Mouse (Mus musculus) myocyte (in vitro differentiated cells): ENCODE results near the gene Pycr2. TPM values are rescaled to one million over a fixed set of nuclear protein-coding genes. Genes with fewer than 3 reads are reported as not detected.
A peak's percentile ranks its signal among the peaks of the same experiment; 100 is the strongest.

Experiments
- H3K27me3 ChIP-seq: one replicate; pipeline ENCODE4 v1.6.1; 2011; ENCODE audit not compliant: control insufficient read depth, insufficient read depth, insufficient read length
- H3K36me3 ChIP-seq: one replicate; pipeline ENCODE4 v1.6.1; 2011; ENCODE audit not compliant: control insufficient read depth, insufficient read depth
- H3K4me2 ChIP-seq: one replicate; pipeline ENCODE4 v1.6.1; 2011; ENCODE audit warnings: low read depth, control low read depth
- H3K4me3 ChIP-seq: one replicate; pipeline ENCODE4 v1.5.1; 2011; ENCODE audit warnings: mild to moderate bottlenecking, control low read depth, moderate library complexity
- H3K79me2 ChIP-seq: one replicate; pipeline ENCODE4 v1.6.1; 2011; ENCODE audit not compliant: control insufficient read depth, insufficient read depth
- H3ac ChIP-seq: one replicate; pipeline ENCODE4 v1.6.1; 2011; ENCODE audit not compliant: control insufficient read depth, insufficient read length
- CEBPB ChIP-seq: IDR thresholded peaks from 2 replicates; pipeline ENCODE4 v1.6.1; 2011; ENCODE audit warnings: mild to moderate bottlenecking, moderate library complexity; ENCODE audit not compliant: poor library complexity, insufficient read depth, severe bottlenecking
- E2F4 ChIP-seq: IDR thresholded peaks from one replicate; pipeline ENCODE4 v1.6.1; 2011; ENCODE audit warnings: mild to moderate bottlenecking, control low read depth, moderate library complexity; ENCODE audit not compliant: insufficient read depth
- MAX ChIP-seq: IDR thresholded peaks from one replicate; pipeline ENCODE4 v1.6.1; 2011; ENCODE audit warnings: low read depth, mild to moderate bottlenecking, control low read depth
- MYOD1 ChIP-seq, 3 experiments: IDR thresholded peaks; one replicate each; pipeline ENCODE4 v1.6.1; 2011; ENCODE audit warnings: control low read depth in 2 of 3, low read depth in 2 of 3, mild to moderate bottlenecking in 2 of 3, moderate library complexity in 1 of 3; ENCODE audit not compliant: insufficient read length in 2 of 3, control insufficient read depth in 1 of 3
- MYOG ChIP-seq, 3 experiments: IDR thresholded peaks; one replicate each; pipeline ENCODE4 v1.6.1; 2011; ENCODE audit warnings: control low read depth in 2 of 3, low read depth in 2 of 3, mild to moderate bottlenecking in 2 of 3; ENCODE audit not compliant: insufficient read length in 2 of 3, control insufficient read depth in 1 of 3, insufficient read depth in 1 of 3
- POLR2A ChIP-seq: IDR thresholded peaks from one replicate; pipeline ENCODE4 v1.6.1; 2011; ENCODE audit warnings: low read depth, mild to moderate bottlenecking, control low read depth, moderate library complexity; ENCODE audit not compliant: insufficient read length
- POLR2AphosphoS2 ChIP-seq: IDR thresholded peaks from one replicate; pipeline ENCODE4 v1.6.1; 2011; ENCODE audit warnings: low read depth, control low read depth; ENCODE audit not compliant: insufficient read length
- REST ChIP-seq: IDR thresholded peaks from one replicate; pipeline ENCODE4 v1.6.1; 2011; ENCODE audit warnings: mild to moderate bottlenecking, control low read depth, moderate library complexity; ENCODE audit not compliant: insufficient read depth, insufficient read length
- SRF ChIP-seq: IDR thresholded peaks from one replicate; pipeline ENCODE4 v1.6.1; 2011; ENCODE audit warnings: low read depth; ENCODE audit not compliant: control insufficient read depth, insufficient read length
- TCF12 ChIP-seq: IDR thresholded peaks from one replicate; pipeline ENCODE4 v1.6.1; 2011; ENCODE audit warnings: mild to moderate bottlenecking, control low read depth; ENCODE audit not compliant: poor library complexity, insufficient read depth, severe bottlenecking
- TCF3 ChIP-seq: IDR thresholded peaks from one replicate; pipeline ENCODE4 v1.6.1; 2011; ENCODE audit warnings: low read depth, control low read depth; ENCODE audit not compliant: insufficient read length
- USF1 ChIP-seq: IDR thresholded peaks from one replicate; pipeline ENCODE4 v1.6.1; 2011; ENCODE audit warnings: low read depth, mild to moderate bottlenecking, control low read depth, moderate library complexity
- polyA plus RNA-seq: library from polyadenylated mRNA; unstranded; fragments of >200 nt; fragmentation: generic; extraction: Trizol; gene quantifications from one replicate; pipeline ENCODE4 v1.2.1, GENCODE M21; 2012; ENCODE audit warnings: missing spikeins

Gene Pycr2
- polyA plus RNA-seq, 1 experiment, result 52.6 TPM

GRCm38 (mm10) chr1:180877466-180877865 is 26.6 kb upstream of the Pycr2 start:
- no peak for TF ChIP-seq CEBPB
- no peak for TF ChIP-seq TCF3
- no peak for TF ChIP-seq MYOG (IDR thresholded peaks at IDR 0.05; ENCODE audit: control insufficient read depth in 1 of 3, insufficient read depth in 1 of 3, insufficient read length in 2 of 3, low read depth in 2 of 3)
- no peak for TF ChIP-seq SRF
- no peak for TF ChIP-seq POLR2AphosphoS2
- no peak for TF ChIP-seq TCF12
- no peak for TF ChIP-seq MAX
- no peak for TF ChIP-seq POLR2A
- no peak for TF ChIP-seq USF1
- TF ChIP-seq MYOD1 (IDR thresholded peaks at IDR 0.05; ENCODE audit: control insufficient read depth in 1 of 3, insufficient read length in 2 of 3, low read depth in 2 of 3), result no peak
- TF ChIP-seq E2F4, result no peak
- no peak for TF ChIP-seq REST
- Histone ChIP-seq H3K36me3 (no peaks in the 10 kb centered on the region), H3K79me2 (no peaks in the 10 kb centered on the region), H3K4me2 (no peak overlapping the region), H3K4me3 (no peak overlapping the region), H3ac (no peak overlapping the region), H3K27me3 (peaks cover 23% of the 10 kb centered on the region)

GRCm38 (mm10) chr1:180881768-180882167 is 22.3 kb upstream of the Pycr2 start:
- H3ac ChIP-seq, result no peak overlapping the region
- no peaks in the 10 kb centered on the region for H3K36me3 ChIP-seq
- no peaks in the 10 kb centered on the region for H3K79me2 ChIP-seq
- no peak overlapping the region for H3K4me3 ChIP-seq
- TF ChIP-seq TCF12, result no peak
- no peak for TF ChIP-seq CEBPB
- no peak for TF ChIP-seq MYOD1 (IDR thresholded peaks at IDR 0.05; ENCODE audit: control insufficient read depth in 1 of 3, insufficient read length in 2 of 3, low read depth in 2 of 3)
- TF ChIP-seq USF1, result no peak
- TF ChIP-seq SRF, result no peak
- TF ChIP-seq E2F4, result no peak
- TF ChIP-seq TCF3, result no peak
- no peak overlapping the region for H3K4me2 ChIP-seq
- peaks cover 23% of the 10 kb centered on the region for H3K27me3 ChIP-seq

DNA sequence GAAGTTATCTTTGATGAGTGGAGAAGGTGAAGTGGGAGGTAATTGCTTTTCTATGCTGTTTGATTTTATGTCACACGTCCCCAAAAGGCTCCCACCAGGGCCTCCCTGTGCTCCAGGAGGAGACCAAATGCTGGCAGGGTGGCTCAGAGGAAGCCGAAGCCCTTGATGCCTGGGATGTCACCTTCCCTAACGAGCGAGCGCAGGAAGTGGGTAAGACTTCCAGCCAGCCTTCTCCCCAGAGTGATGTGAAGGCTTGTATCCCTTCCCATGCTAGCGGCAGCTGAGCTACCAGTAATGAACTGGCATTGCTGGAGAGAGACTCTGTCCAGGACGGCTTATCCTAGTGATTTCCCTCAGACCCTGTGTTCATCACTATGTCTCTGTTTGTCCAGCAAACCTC is 20.4 kb upstream of the Pycr2 start:
- TF ChIP-seq CEBPB, result no peak
- TF ChIP-seq E2F4, result no peak
- no peak for TF ChIP-seq POLR2A
- TF ChIP-seq TCF3, result no peak
- TF ChIP-seq REST, result no peak
- TF ChIP-seq POLR2AphosphoS2, result no peak
- TF ChIP-seq TCF12, result no peak
- TF ChIP-seq SRF, result no peak
- no peak for TF ChIP-seq USF1
- TF ChIP-seq MAX, result no peak
- TF ChIP-seq MYOG (IDR thresholded peaks at IDR 0.05; ENCODE audit: control insufficient read depth in 1 of 3, insufficient read depth in 1 of 3, insufficient read length in 2 of 3, low read depth in 2 of 3), result no peak
- no peak for TF ChIP-seq MYOD1 (IDR thresholded peaks at IDR 0.05; ENCODE audit: control insufficient read depth in 1 of 3, insufficient read length in 2 of 3, low read depth in 2 of 3)
- no peak overlapping the region for H3K4me3 ChIP-seq
- no peaks in the 10 kb centered on the region for H3K79me2 ChIP-seq
- peaks cover 14% of the 10 kb centered on the region for H3K27me3 ChIP-seq
- no peak overlapping the region for H3K4me2 ChIP-seq
- no peaks in the 10 kb centered on the region for H3K36me3 ChIP-seq
- no peak overlapping the region for H3ac ChIP-seq

- H3K36me3 ChIP-seq, result no peaks in the 10 kb centered on the region
- TF ChIP-seq E2F4, result no peak
- no peak for TF ChIP-seq POLR2AphosphoS2
- TF ChIP-seq TCF3, result no peak
- TF ChIP-seq POLR2A, result no peak
- no peak for TF ChIP-seq MYOG (IDR thresholded peaks at IDR 0.05; ENCODE audit: control insufficient read depth in 1 of 3, insufficient read depth in 1 of 3, insufficient read length in 2 of 3, low read depth in 2 of 3)
- no peak for TF ChIP-seq MYOD1 (IDR thresholded peaks at IDR 0.05; ENCODE audit: control insufficient read depth in 1 of 3, insufficient read length in 2 of 3, low read depth in 2 of 3)
- TF ChIP-seq TCF12, result no peak
- no peak for TF ChIP-seq SRF
- no peak for TF ChIP-seq MAX
- TF ChIP-seq USF1, result no peak
- TF ChIP-seq CEBPB, result no peak
- no peak for TF ChIP-seq REST
Measured at GRCm38 (mm10) chr1:180884484-180884883, 19.6 kb upstream of the Pycr2 start.

DNA sequence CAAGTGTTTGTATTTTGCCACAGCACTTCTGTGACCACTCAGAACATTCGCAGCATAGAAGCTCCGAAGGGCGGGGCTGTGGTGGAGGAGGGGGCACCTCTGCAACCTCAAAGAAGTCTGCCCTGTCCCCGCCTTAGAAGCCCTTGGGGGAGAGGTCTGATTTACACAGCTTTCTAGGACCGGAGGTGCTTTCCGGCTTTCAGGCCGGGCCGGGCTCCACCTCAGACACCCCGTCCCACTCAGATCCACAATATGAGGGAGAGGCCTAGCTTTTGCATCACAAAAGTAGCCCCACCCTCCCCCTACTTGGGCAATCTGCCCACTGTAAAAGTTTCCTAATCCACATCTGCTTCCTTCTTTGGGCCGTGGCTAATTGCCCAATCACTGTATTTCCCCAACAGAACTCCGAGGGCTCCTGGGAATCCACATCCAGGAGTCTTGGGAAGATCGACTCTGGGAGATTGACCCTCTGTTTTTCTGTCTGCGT is 15.5 kb upstream of the Pycr2 start:
- Histone ChIP-seq H3K4me2 (peak overlapping the region; percentile 43), H3K79me2 (no peaks in the 10 kb centered on the region), H3K4me3 (no peak overlapping the region)

More at GRCm38 (mm10) chr1:180884484-180884883, 19.6 kb upstream of the Pycr2 start:
- no peak overlapping the region for H3K4me2 ChIP-seq
- no peak overlapping the region for H3ac ChIP-seq
- H3K79me2 ChIP-seq, result no peaks in the 10 kb centered on the region
- peaks cover 9% of the 10 kb centered on the region for H3K27me3 ChIP-seq
- no peak overlapping the region for H3K4me3 ChIP-seq

More for the DNA sequence above, 15.5 kb upstream of the Pycr2 start:
- H3K36me3 ChIP-seq, result no peaks in the 10 kb centered on the region
- TF ChIP-seq CEBPB, result peak; percentile 55; the same call in 1 of the 2 replicates
- TF ChIP-seq POLR2AphosphoS2, result no peak
- H3K27me3 ChIP-seq, result peaks cover 15% of the 10 kb centered on the region
- H3ac ChIP-seq, result no peak overlapping the region
